Mouse (Mus musculus): ENCODE measurements around the gene Rtp2.
"Not testable (repeated sequence)": the region's sequence is repeated elsewhere in the genome, so short reads cannot be mapped to it uniquely, and the experiment has no call there.

Rtp2 gene

GRCm38 (mm10) chr16:23947654-23948053 is 15.5 kb upstream of the Rtp2 start:
- DNase-seq: peak; percentile 33

- DNase-seq: no peak
These were observed 12.6 kb upstream of the Rtp2 start for GRCm38 (mm10) chr16:23944801-23945200.

GRCm38 (mm10) chr16:23934397-23934796 is 2.2 kb upstream of the Rtp2 start:
- DNase-seq: no peak

- DNase-seq: no peak
These were observed 919 bp downstream of the Rtp2 start for GRCm38 (mm10) chr16:23931275-23931674.

GRCm38 (mm10) chr16:23930426-23931073 is 1.6 kb downstream of the Rtp2 start:
- DNase-seq: no peak

GRCm38 (mm10) chr16:23927301-23928114 is 4.7 kb downstream of the Rtp2 start:
- DNase-seq: no peak

GRCm38 (mm10) chr16:23922906-23923305 is 9.3 kb downstream of the Rtp2 start:
- no peak for DNase-seq

GRCm38 (mm10) chr16:23921697-23922096 is 10.5 kb downstream of the Rtp2 start:
- DNase-seq: no peak

GRCm38 (mm10) chr16:23919418-23919817 is 12.8 kb downstream of the Rtp2 start:
- no peak for DNase-seq

- no peak for DNase-seq
These were observed 18.8 kb downstream of the Rtp2 start for GRCm38 (mm10) chr16:23913401-23913800.

GRCm38 (mm10) chr16:23912741-23913140 is 19.5 kb downstream of the Rtp2 start:
- no peak for DNase-seq

- DNase-seq: not testable (repeated sequence)
These were observed 23.2 kb downstream of the Rtp2 start for GRCm38 (mm10) chr16:23909015-23909354.

GRCm38 (mm10) chr16:23908076-23909014 is 23.8 kb downstream of the Rtp2 start:
- DNase-seq: not testable (repeated sequence)

GRCm38 (mm10) chr16:23906586-23906985 is 25.6 kb downstream of the Rtp2 start:
- DNase-seq: not testable (repeated sequence)

GRCm38 (mm10) chr16:23901411-23901810 is 30.8 kb downstream of the Rtp2 start:
- DNase-seq: no peak

- DNase-seq: no peak
These were observed 32.1 kb downstream of the Rtp2 start for GRCm38 (mm10) chr16:23900061-23900460.

GRCm38 (mm10) chr16:23898840-23899239 is 33.4 kb downstream of the Rtp2 start:
- peak; percentile 79 for DNase-seq

- DNase-seq: peak; percentile 64
These were observed 34.1 kb downstream of the Rtp2 start for GRCm38 (mm10) chr16:23897984-23898586.

GRCm38 (mm10) chr16:23897486-23897885 is 34.7 kb downstream of the Rtp2 start:
- no peak for DNase-seq

- no peak for DNase-seq
These were observed 37.1 kb downstream of the Rtp2 start for GRCm38 (mm10) chr16:23895135-23895534.

GRCm38 (mm10) chr16:23890636-23891035 is 41.6 kb downstream of the Rtp2 start, which contains the start of gene Sst:
TSS of gene Sst (minus strand) at chr16:23890958.
- DNase-seq: no peak

GRCm38 (mm10) chr16:23890151-23890550 is 42.0 kb downstream of the Rtp2 start:
- DNase-seq: no peak
